8 mouse cellular contexts compared by ENCODE assay signal in the genomic region with DNA sequence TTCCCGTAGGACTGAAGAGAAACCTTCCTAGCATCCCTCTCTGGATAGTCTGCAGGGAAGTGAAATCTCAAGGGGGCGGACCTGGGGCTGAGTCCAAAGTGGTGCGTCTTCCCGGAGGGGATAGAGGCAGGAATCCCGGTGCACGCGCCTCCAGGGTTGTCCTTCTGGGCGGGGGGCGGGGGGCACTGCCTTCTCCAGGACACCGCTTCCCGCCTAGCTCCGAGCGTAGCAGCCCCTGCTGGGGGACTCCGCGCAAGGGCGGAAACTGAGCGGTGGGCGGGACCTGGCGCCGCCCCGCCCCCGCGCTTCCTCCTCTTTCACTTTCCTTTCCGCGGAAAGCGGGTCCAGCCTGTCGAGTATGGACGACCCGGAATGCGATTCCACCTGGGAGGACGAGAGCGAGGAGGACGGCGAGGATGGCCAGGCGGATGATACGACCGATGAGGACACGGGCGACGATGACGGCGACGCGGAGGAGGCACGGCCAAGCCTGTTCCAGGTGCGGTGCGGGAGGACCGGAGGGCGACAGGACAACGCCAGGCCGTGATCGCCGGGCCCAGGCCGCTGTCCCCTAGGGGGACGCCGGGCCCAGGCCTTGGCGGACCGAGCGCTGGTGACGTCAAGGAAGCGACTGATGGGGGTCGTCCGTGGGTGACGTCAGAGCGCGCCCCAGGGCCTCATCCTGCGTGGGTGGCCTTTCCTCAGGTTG. TPM values are rescaled to one million over a fixed set of nuclear protein-coding genes. Genes with fewer than 3 reads are reported as not detected.
DNase-seq lines count a peak whose midpoint lies in the region; ATAC-seq and TF ChIP-seq lines count a peak whose summit lies in the region.

A gene (plus strand): TSS at position 123 of the 709 bp plus-strand sequence.

- peak within 1 kb of the TSS; percentile 96 to 100 (median 99) for H3K4me3 ChIP-seq in CH12.LX (replicated peaks in 1 of 3; ENCODE audit: low read depth in 2 of 3, low read length in 2 of 3, poor library complexity in 1 of 3)
- peak within 1 kb of the TSS; percentile 76 for H3K4me3 ChIP-seq in forebrain, embryonic 13.5 days
- H3K4me3 ChIP-seq in heart, postnatal 0 days (ENCODE audit: low read depth, low read length), result peak within 1 kb of the TSS; percentile 99
- H3K4me3 ChIP-seq in liver, embryonic 14.5 days (ENCODE audit: insufficient read depth in 1 of 2, low read depth in 2 of 2, low read length in 2 of 2), result peak within 1 kb of the TSS; percentile 89 to 99
- H3K4me3 ChIP-seq in stomach, embryonic 15.5 days (replicated peaks), result peak within 1 kb of the TSS; percentile 86

- no peak for TF ChIP-seq EP300 in CH12.LX (IDR thresholded peaks at IDR 0.05; ENCODE audit: low read length)
- TF ChIP-seq EP300 in heart, postnatal 0 days (IDR thresholded peaks at IDR 0.05; ENCODE audit: low read depth), result no peak
- TF ChIP-seq EP300 in liver, embryonic 14.5 days (IDR thresholded peaks at IDR 0.05; ENCODE audit: low read depth), result no peak

- H3K9ac ChIP-seq in CH12.LX (ENCODE audit: insufficient read depth, low read depth), result peak within 1 kb of the TSS; percentile 94
- H3K9ac ChIP-seq in forebrain, embryonic 13.5 days, result peak within 1 kb of the TSS; percentile 90
- H3K9ac ChIP-seq in heart, postnatal 0 days (replicated peaks; ENCODE audit: low read depth, low read length), result peak within 1 kb of the TSS; percentile 92
- H3K9ac ChIP-seq in liver, embryonic 14.5 days (replicated peaks), result peak within 1 kb of the TSS; percentile 95
- H3K9ac ChIP-seq in stomach, embryonic 15.5 days, result peak within 1 kb of the TSS; percentile 59

- WGBS in forebrain, embryonic 13.5 days, result under 1% methylated on average over 65 of the region's 67 CpGs
- WGBS in heart, postnatal 0 days, result 0% methylated on average over 66 of the region's 67 CpGs
- under 1% methylated on average over 65 of the region's 67 CpGs for WGBS in liver, embryonic 14.5 days (ENCODE audit: insufficient replicate concordance)
- WGBS in stomach, embryonic 15.5 days, result under 1% methylated on average over 57 of the region's 67 CpGs

- peak within 1 kb of the TSS; percentile 83 for H3K4me2 ChIP-seq in CH12.LX (ENCODE audit: insufficient read depth, low read depth, poor library complexity, severe bottlenecking)
- H3K4me2 ChIP-seq in forebrain, embryonic 13.5 days, result peak within 1 kb of the TSS; percentile 88
- peak within 1 kb of the TSS; percentile 88 for H3K4me2 ChIP-seq in heart, postnatal 0 days (ENCODE audit: low read depth, low read length)
- H3K4me2 ChIP-seq in liver, embryonic 14.5 days (ENCODE audit: low read depth), result peak within 1 kb of the TSS; percentile 87
- H3K4me2 ChIP-seq in stomach, embryonic 15.5 days, result peak within 1 kb of the TSS; percentile 75

- H3K4me1 ChIP-seq in CH12.LX (ENCODE audit: control insufficient read depth in 1 of 2, insufficient read depth in 2 of 2), result peaks cover 4 to 36% of the 10 kb centered on the region in 2 experiments; a peak in 3 of 4 replicates
- H3K4me1 ChIP-seq in forebrain, embryonic 13.5 days, result peaks cover 21% of the 10 kb centered on the region
- H3K4me1 ChIP-seq in heart, postnatal 0 days (ENCODE audit: control insufficient read depth, insufficient read depth), result peaks cover 9% of the 10 kb centered on the region
- peaks cover 0 to 6% of the 10 kb centered on the region in 2 experiments; a peak in 2 of 4 replicates for H3K4me1 ChIP-seq in liver, embryonic 14.5 days (replicated peaks; ENCODE audit: control insufficient read depth in 2 of 2, insufficient read depth in 2 of 2, low read length in 1 of 2)
- H3K4me1 ChIP-seq in stomach, embryonic 15.5 days, result peaks cover 7% of the 10 kb centered on the region; the same call in 1 of the 2 replicates

- no peak for TF ChIP-seq RAD21 in CH12.LX (IDR thresholded peaks at IDR 0.05; ENCODE audit: low read depth, low read length)

- peaks cover 51 to 70% of the 10 kb centered on the region in 2 experiments for H3K36me3 ChIP-seq in CH12.LX (replicated peaks in 1 of 2; ENCODE audit: control insufficient read depth in 1 of 2, insufficient read depth in 1 of 2, low read length in 1 of 2)
- H3K36me3 ChIP-seq in forebrain, embryonic 13.5 days (ENCODE audit: poor library complexity, severe bottlenecking), result peaks cover 63% of the 10 kb centered on the region
- H3K36me3 ChIP-seq in heart, postnatal 0 days (replicated peaks; ENCODE audit: control insufficient read depth, insufficient read depth, low read length), result peaks cover 55% of the 10 kb centered on the region
- peaks cover 10% of the 10 kb centered on the region for H3K36me3 ChIP-seq in liver, embryonic 14.5 days (replicated peaks; ENCODE audit: control insufficient read depth, insufficient read depth, low read depth)
- H3K36me3 ChIP-seq in stomach, embryonic 15.5 days, result peaks cover 44% of the 10 kb centered on the region

- DNase-seq in CH12.LX (ENCODE audit: extremely low read depth), result peak; percentile 71
- peak; percentile 64 for DNase-seq in c-Kit-positive CD71-positive TER-119-positive erythroid progenitor cells, embryonic 14.5 days (ENCODE audit: low spot score)
- peak; percentile 68 for DNase-seq in heart, postnatal 0 days (ENCODE audit: low spot score)
- peak; percentile 79 to 90 for DNase-seq in kidney, postnatal 36 days
- peak; percentile 54 to 63 (median 59) for DNase-seq in liver, embryonic 14.5 days (ENCODE audit: low read depth in 3 of 3, low spot score in 3 of 3)
- DNase-seq in neural tube, embryonic 10.5 days (ENCODE audit: extremely low spot score, low spot score), result peak; percentile 89

- dilution Hi-C loops in CH12.LX (cut with MboI; ENCODE audit: extremely low pct_ligation_motif_present, extremely low pct_unique_long_range_greater_than_20kb, low sequenced_read_pairs), result no loop called here

- no peak for TF ChIP-seq CTCF in CH12.LX (conservative IDR thresholded peaks at IDR 0.05 in 1 of 2, IDR thresholded peaks at IDR 0.05 in 1 of 2; ENCODE audit: low read depth in 2 of 2, low read length in 2 of 2)
- TF ChIP-seq CTCF in heart, postnatal 0 days (IDR thresholded peaks at IDR 0.05; ENCODE audit: low read depth), result peak; percentile 14; the same call in 1 of the 2 replicates
- peak; percentile 49 for TF ChIP-seq CTCF in liver, embryonic 14.5 days (IDR thresholded peaks at IDR 0.05; ENCODE audit: low read depth)

- H3K79me2 ChIP-seq in CH12.LX (replicated peaks; ENCODE audit: control insufficient read depth, extremely low read depth, insufficient read depth, poor library complexity, severe bottlenecking), result peaks cover 15% of the 10 kb centered on the region

- in situ Hi-C loops in CH12.LX (cut with MboI; ENCODE audit: low pct_ligation_motif_present, low pct_unique_long_range_greater_than_20kb, low sequenced_read_pairs), result no loop called here

- peak within 1 kb of the TSS; percentile 92 for H3K27ac ChIP-seq in CH12.LX (ENCODE audit: insufficient read depth, low read depth)
- peak within 1 kb of the TSS; percentile 90 for H3K27ac ChIP-seq in forebrain, embryonic 13.5 days
- H3K27ac ChIP-seq in heart, postnatal 0 days (ENCODE audit: low read depth), result peak within 1 kb of the TSS; percentile 91
- H3K27ac ChIP-seq in liver, embryonic 14.5 days, result peak within 1 kb of the TSS; percentile 55
- H3K27ac ChIP-seq in stomach, embryonic 15.5 days, result peak within 1 kb of the TSS; percentile 90

- no peaks in the 10 kb centered on the region for H3K9me3 ChIP-seq in CH12.LX (replicated peaks; ENCODE audit: low read length)
- H3K9me3 ChIP-seq in forebrain, embryonic 13.5 days (replicated peaks), result no peaks in the 10 kb centered on the region
- no peaks in the 10 kb centered on the region for H3K9me3 ChIP-seq in heart, postnatal 0 days (replicated peaks; ENCODE audit: control insufficient read depth, low read length)
- H3K9me3 ChIP-seq in liver, embryonic 14.5 days (ENCODE audit: control insufficient read depth, low read length), result no peaks in the 10 kb centered on the region
- H3K9me3 ChIP-seq in stomach, embryonic 15.5 days, result no peaks in the 10 kb centered on the region

- peak; percentile 84 for TF ChIP-seq POLR2A in CH12.LX (IDR thresholded peaks at IDR 0.05; ENCODE audit: low read depth, low read length)

- ATAC-seq in forebrain, embryonic 13.5 days, result peak; percentile 93
- peak; percentile 89 for ATAC-seq in heart, postnatal 0 days (ENCODE audit: insufficient read depth, low read depth)
- ATAC-seq in liver, embryonic 14.5 days (ENCODE audit: insufficient read depth), result peak; percentile 87
- ATAC-seq in stomach, embryonic 15.5 days (ENCODE audit: insufficient read depth, low FRiP score, low read depth), result peak; percentile 85

- H3K27me3 ChIP-seq in CH12.LX (replicated peaks), result no peaks in the 10 kb centered on the region
- no peaks in the 10 kb centered on the region for H3K27me3 ChIP-seq in forebrain, embryonic 13.5 days
- H3K27me3 ChIP-seq in heart, postnatal 0 days (ENCODE audit: control insufficient read depth, insufficient read depth, low read length), result no peaks in the 10 kb centered on the region
- H3K27me3 ChIP-seq in liver, embryonic 14.5 days (ENCODE audit: control insufficient read depth, insufficient read depth, low read length), result no peaks in the 10 kb centered on the region
- no peaks in the 10 kb centered on the region for H3K27me3 ChIP-seq in stomach, embryonic 15.5 days (replicated peaks)

TF ChIP-seq in CH12.LX, 34 proteins besides CTCF, POLR2A, EP300 and RAD21 (continues in another document):
- 0 out of 2 replicates have a peak, but pooled peaks have one; percentile 46 for TF ChIP-seq SIN3A (IDR thresholded peaks at IDR 0.05; ENCODE audit: low read length)
- no peak for TF ChIP-seq POLR2AphosphoS2 (IDR thresholded peaks at IDR 0.05; ENCODE audit: low read depth, low read length)
- peak; percentile 74 for TF ChIP-seq ELF1 (IDR thresholded peaks at IDR 0.05; ENCODE audit: low read depth, low read length)
- peak; percentile 55; the same call in 1 of the 2 replicates for TF ChIP-seq MXI1 (IDR thresholded peaks at IDR 0.05; ENCODE audit: low read depth, low read length)
- peak; percentile 15; the same call in 1 of the 2 replicates for TF ChIP-seq MEF2A (IDR thresholded peaks at IDR 0.05; ENCODE audit: borderline replicate concordance, low read depth, low read length)
- no peak for TF ChIP-seq RCOR1 (conservative IDR thresholded peaks at IDR 0.05; ENCODE audit: low read depth, low read length)
- no peak for TF ChIP-seq JUN (IDR thresholded peaks at IDR 0.05; ENCODE audit: insufficient read depth, low read depth, low read length)
- TF ChIP-seq NRF1 (IDR thresholded peaks at IDR 0.05; ENCODE audit: low read depth, low read length), result peak; percentile 69

RNA-seq across cellular contexts. Expression of the gene that starts here (rescaled TPM):
- 79.1 and 79.8 TPM in 2 replicates for total RNA-seq in CH12.LX (2012; rRNA removed)
- 57.3 and 58.3 TPM in 2 replicates for total RNA-seq in CH12.LX (2014; rRNA removed)
- polyA plus RNA-seq in CH12.LX (2012; ENCODE audit: insufficient read length, low read depth), result 67.0 and 82.9 TPM in 2 replicates
- polyA plus RNA-seq in forebrain, embryonic 13.5 days (2015; fragmentation: Nextera tagmentation; extraction: Ambion mirVana), result 79.8 and 85.4 TPM in 2 replicates
- 81.0 and 81.6 TPM in 2 replicates for total RNA-seq in heart, postnatal 0 days (2014; rRNA removed; ENCODE audit: low replicate concordance)
- polyA plus RNA-seq in heart, postnatal 0 days (2015; fragmentation: Nextera tagmentation; extraction: Ambion mirVana), result 33.0 and 39.3 TPM in 2 replicates
- polyA plus RNA-seq in liver, embryonic 14.5 days (2012; rRNA removed), result 11.5 and 20.2 TPM in 2 replicates
- 18.0 and 21.2 TPM in 2 replicates for polyA plus RNA-seq in liver, embryonic 14.5 days (2014; fragmentation: Nextera tagmentation; extraction: Ambion mirVana)
- 45.2 and 48.1 TPM in 2 replicates for polyA plus RNA-seq in stomach, embryonic 15.5 days (2015; fragmentation: Nextera tagmentation; extraction: Ambion mirVana)

Comparison
In these comparisons a context has a peak if more than half of its experiments do, and no peak if none do; other contexts are left out.
1. Peak in every context shown above with its lines: DNase-seq, ATAC-seq, H3K4me3 ChIP-seq and H3K27ac ChIP-seq.
2. CTCF ChIP-seq: peak in heart, postnatal 0 days (single experiment) and liver, embryonic 14.5 days (single experiment); none in CH12.LX (0 of 2).